Mouse (Mus musculus): ENCODE data around the gene Creb3l2. TPM values are rescaled to one million over a fixed set of nuclear protein-coding genes. Genes with fewer than 3 reads are reported as not detected.
A peak's percentile ranks its signal among the peaks of the same experiment; 100 is the strongest.

Creb3l2 gene
- total RNA-seq, 2 experiments from 2014 or later: 9.3 to 9.4 TPM

GRCm38 (mm10) chr6:37414576-37414975, 27.4 kb downstream of the Creb3l2 start:
- DNase-seq (ENCODE audit: low spot score in 2 of 2): no peak

GRCm38 (mm10) chr6:37411696-37412095, 30.2 kb downstream of the Creb3l2 start:
- no peak for DNase-seq (ENCODE audit: low spot score in 2 of 2)

DNA sequence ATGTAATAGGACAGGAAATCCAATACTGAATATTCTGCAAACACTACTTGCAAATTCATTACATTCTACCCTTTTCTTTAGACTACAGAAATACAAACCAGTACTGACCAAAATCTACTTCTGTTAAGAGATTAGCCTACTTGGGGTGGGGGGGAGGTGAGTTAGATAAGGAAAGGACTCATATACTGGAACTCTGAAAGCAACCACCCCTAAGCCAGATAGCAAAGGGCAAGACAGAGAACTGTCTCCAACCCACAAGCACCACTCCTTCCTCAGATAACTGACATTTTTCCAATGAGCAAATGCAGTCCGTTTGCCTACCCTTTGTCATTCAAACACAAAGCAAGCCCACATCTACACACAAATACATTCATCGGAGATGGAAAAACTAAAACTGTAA, 32.1 kb downstream of the Creb3l2 start:
- DNase-seq (ENCODE audit: low spot score in 2 of 2): no peak

- DNase-seq (ENCODE audit: low spot score in 2 of 2): no peak
Measured at GRCm38 (mm10) chr6:37407876-37408275, 34.1 kb downstream of the Creb3l2 start.

GRCm38 (mm10) chr6:37406903-37407302, 35.0 kb downstream of the Creb3l2 start:
- no peak for DNase-seq (ENCODE audit: low spot score in 2 of 2)

- DNase-seq (ENCODE audit: low spot score in 2 of 2): no peak
Measured at GRCm38 (mm10) chr6:37406018-37406417, 35.9 kb downstream of the Creb3l2 start.

DNA sequence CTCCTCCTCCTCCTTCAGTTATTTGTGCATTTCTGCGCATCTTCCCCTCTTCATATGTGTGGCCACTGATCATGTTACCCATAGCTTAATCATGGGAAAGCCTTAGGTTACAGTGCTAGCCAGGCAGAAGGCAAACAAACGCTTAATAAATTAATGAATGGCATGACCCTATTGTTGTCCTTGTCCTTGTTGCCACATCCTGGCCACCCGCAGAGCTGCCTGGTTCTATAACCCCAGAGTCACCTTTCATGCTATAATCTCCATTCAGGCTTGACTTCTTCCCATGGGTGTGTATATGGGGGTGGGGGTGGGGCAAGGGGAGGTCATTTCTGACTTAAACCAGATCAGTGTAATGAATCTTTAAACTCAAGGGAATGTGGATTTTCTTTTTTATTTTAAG, 37.6 kb downstream of the Creb3l2 start:
- DNase-seq (ENCODE audit: low spot score in 2 of 2): no peak

- DNase-seq (ENCODE audit: low spot score in 2 of 2): no peak
Measured at GRCm38 (mm10) chr6:37401928-37402327, 40.0 kb downstream of the Creb3l2 start.

DNA sequence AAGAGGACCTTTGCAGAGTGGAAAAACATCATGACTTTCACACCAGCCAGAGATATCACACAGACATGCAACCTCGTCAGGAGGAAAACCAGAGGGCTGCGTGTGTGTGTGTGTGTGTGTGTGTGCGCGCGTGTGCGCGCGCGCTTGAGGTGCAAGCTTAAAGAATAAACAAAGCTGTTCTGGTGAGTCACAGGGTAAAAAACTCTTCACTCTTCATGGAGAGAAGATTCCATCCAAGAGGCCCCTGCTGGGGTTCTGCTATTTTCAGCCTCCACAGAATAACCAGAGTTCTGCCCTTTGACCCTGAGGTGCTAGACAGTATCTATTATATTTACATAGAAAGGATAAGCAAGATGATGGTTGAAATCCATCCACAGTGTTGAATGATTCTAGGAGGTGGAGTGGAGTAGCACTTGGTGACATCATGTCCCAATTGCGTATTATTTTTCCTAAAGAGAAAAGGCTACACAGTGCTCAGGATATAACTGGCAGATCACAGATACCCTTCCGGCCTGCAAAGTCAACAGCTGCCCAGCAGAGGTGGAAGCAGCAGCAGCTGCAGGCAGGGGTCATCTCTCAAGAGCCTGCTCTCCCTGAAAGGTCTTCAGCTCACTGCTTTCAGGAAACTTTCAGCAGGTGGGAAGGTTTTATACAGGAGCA, 41.0 kb downstream of the Creb3l2 start:
- DNase-seq (ENCODE audit: low spot score in 2 of 2): no peak

GRCm38 (mm10) chr6:37400167-37400566, 41.8 kb downstream of the Creb3l2 start:
- DNase-seq (ENCODE audit: low spot score in 2 of 2): no peak

DNA sequence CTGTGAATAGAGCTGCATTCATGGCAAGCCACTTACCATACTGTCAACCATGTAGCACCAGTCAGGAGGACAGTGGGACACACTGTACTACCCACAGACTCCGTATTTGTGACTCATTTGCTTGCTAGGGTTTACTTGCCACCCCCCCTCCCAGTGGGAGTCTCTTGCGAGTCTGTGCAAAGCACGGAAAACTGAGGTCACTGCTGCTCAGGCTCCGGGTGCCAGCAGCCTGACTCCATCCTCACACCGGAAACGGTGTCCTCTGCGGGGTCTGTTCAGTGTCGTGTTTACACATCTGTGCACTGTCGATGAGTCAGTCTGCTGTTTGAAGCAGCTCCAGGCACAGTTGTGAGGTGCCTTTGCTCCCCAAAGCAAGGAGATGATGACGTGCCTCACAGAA, 43.0 kb downstream of the Creb3l2 start:
- DNase-seq (ENCODE audit: low spot score in 2 of 2): peak; percentile 13 to 44

DNA sequence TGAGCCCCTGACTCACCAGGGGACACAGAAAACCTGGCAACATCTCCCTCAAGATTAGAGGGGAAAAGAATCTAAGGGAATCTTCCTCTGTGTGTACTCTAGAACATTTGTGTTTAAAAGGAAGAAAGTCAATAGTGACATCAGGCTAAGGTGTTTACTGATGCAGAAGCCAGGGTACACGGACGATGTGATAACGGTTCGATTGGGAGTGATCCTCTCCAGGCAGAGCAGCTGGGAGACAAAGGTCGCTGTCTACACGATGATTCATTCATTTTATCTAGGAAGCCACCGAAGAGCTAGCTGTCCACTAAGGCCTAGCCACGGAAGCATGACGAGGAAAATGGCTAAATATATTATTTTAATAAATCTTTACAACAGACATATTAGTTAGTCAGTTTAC, 44.0 kb downstream of the Creb3l2 start:
- no peak for DNase-seq (ENCODE audit: low spot score in 2 of 2)

GRCm38 (mm10) chr6:37397254-37397653, 44.7 kb downstream of the Creb3l2 start:
- no peak for DNase-seq (ENCODE audit: low spot score in 2 of 2)

DNA sequence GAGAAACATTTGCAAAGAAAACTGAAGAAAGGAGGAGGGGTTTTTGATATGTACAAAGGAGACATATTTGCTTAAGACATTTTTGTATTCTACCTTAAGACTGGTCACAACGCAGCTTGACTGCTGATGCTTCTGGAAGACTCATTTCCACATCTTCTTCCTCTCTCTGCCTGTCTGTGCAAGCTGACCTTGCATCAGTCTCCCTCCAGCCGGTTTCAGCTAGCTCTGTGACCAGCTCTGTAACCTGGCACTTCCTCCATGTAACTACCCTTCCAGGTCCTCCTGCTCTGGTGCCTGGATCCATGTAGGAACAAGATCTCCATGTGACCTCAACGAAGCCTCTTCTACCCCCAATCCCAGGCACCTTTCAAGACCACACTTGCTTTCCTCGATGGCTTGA, 45.8 kb downstream of the Creb3l2 start:
- no peak for DNase-seq (ENCODE audit: low spot score in 2 of 2)

GRCm38 (mm10) chr6:37393263-37393662, 48.7 kb downstream of the Creb3l2 start:
- no peak for DNase-seq (ENCODE audit: low spot score in 2 of 2)

- DNase-seq (ENCODE audit: low spot score in 2 of 2): no peak
Measured at GRCm38 (mm10) chr6:37392262-37392661, 49.7 kb downstream of the Creb3l2 start.

- DNase-seq (ENCODE audit: low spot score in 2 of 2): no peak
Measured at GRCm38 (mm10) chr6:37391313-37391712, 50.6 kb downstream of the Creb3l2 start.

GRCm38 (mm10) chr6:37388960-37389359, 53.0 kb downstream of the Creb3l2 start:
- no peak for DNase-seq (ENCODE audit: low spot score in 2 of 2)

DNA sequence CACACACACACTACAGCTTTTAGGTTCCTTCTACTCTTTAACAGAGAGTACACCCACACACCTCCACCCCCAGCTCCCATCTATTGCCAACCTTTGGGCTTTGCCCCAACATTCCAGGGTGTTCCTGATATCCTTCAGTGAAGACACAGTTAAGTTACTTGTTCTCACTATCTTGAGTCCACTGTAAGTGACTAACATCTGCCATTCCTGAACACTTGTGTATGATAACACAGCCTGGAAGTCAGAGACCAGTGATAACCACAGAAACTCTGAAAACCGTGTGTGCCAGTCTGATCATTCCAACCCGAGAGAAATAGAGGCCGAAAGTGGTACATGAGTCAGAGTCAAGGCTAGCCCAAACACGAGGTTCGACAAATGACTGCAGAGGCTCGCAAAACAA, 53.4 kb downstream of the Creb3l2 start:
- no peak for DNase-seq (ENCODE audit: low spot score in 2 of 2)

DNA sequence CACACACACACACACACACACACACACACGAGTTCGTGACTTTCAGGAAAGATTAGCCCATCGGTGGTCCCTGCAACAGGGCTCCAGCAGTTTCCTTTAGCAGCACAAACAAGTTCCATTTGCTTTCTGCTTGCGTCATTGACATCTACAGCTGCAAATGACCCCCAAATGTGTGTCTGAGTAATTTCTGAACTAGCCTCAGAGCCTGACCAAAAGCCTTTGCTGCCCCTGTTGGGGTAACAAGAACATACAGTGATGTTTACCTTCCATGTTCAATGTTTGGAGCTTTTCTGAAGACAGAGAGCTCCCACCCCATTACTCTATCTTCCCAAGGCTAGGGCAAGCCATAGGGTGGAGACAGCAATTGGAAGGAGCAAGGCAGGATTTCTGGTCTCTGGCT, 54.7 kb downstream of the Creb3l2 start:
- no peak for DNase-seq (ENCODE audit: low spot score in 2 of 2)

DNA sequence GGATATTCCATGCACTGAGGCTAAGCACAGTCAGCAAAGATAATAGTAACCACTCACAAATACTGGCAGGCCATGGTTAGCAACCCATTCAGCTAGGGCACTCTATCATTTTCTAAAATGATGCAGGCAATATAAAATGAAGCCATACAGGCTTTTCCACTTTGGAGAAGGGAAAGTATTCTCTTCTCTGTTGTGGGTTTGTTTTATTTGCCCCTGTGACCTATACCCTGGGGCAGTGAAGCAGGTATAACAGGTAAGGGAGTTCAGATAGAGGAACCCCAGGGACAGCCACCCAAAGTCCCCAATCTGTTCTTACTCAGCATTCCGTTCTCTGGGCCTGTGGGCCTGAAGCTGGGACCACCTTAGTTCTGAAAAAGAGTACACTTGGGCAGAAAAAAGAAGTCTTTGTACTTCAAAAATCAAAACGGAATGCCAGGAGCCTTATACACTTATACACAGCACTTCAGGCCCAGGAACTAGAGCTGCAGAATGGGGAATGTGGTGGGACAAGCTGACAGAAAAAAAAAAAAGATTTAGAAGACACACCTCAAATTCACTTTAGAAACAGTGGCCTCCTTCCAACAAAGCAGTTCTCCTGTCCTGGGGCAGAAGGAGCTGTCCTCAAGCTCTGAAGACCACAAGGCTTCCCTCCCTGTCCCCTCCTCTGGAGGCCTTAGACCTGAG, 56.2 kb downstream of the Creb3l2 start:
- DNase-seq (ENCODE audit: low spot score in 2 of 2): no peak

DNA sequence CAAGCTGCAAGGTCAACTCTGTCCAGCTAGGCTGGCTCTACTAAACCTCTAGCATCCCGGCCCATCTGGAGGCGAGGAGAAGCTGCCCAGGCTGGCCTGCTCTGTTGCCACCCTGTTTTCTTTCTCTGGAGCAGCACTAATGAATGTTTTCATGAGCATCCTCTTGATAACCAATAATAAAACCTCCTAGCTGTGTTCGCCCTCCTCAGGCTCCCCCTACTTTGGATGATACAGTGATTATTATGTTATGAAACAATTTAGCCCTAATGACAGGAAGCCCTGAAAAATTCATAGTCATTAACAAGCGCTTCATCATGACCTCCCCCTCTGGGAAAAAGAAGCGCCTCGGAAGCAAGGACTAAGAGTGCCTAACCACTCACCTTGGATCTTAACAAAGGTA, 59.2 kb downstream of the Creb3l2 start:
- DNase-seq (ENCODE audit: low spot score in 2 of 2): no peak
